Mouse (Mus musculus) small intestine, adult 2 months (tissue): Measurements from ENCODE around the gene Best2.
A peak's percentile ranks its signal among the peaks of the same experiment; 100 is the strongest.

Experiments
- CTCF ChIP-seq: fragments of 200-500 bp; IDR thresholded peaks from 2 replicates; pipeline ENCODE4 v1.5.1; 2012; ENCODE audit warnings: low read depth, mild to moderate bottlenecking, control low read depth, inconsistent platforms, low read length, moderate library complexity, mixed read lengths; ENCODE audit not compliant: insufficient replicate concordance, insufficient read length; ENCODE audit errors: extremely low read depth
- POLR2A ChIP-seq: fragments of 200-500 bp; IDR thresholded peaks from 2 replicates; pipeline ENCODE4 v1.6.1; 2012; ENCODE audit warnings: low read depth, mild to moderate bottlenecking, control low read depth, inconsistent platforms, low read length, moderate library complexity

GRCm38 (mm10) chr8:84989810-84990209 lies 24.5 kb downstream of the Best2 start:
- TF ChIP-seq CTCF: peak; percentile 90; the same call in 1 of the 2 replicates
- no peak; the same call in 1 of the 2 replicates for TF ChIP-seq POLR2A
